ENCODE assay signal across 24 mouse cellular contexts in genomic region chr11:100248852-100249465, GRCm38 (mm10). TPM values are rescaled to one million over a fixed set of nuclear protein-coding genes. Genes with fewer than 3 reads are reported as not detected.
DNase-seq lines count a peak whose midpoint lies in the region; ATAC-seq and TF ChIP-seq lines count a peak whose summit lies in the region.
"Had no signal": no experiment of that assay in that cellular context is flagged by ENCODE, and none has a peak within 500 bp of the region (broad histone marks: within the 10 kb centered on the region; RNA-seq: fewer than 3 reads in every experiment).

TSS of gene Krt16 (minus strand) at chr11:100248902.

- H3K9ac ChIP-seq in forebrain, embryonic 11.5 days (ENCODE audit: low read length) = no peak within 1 kb of the TSS
- no peak within 1 kb of the TSS for H3K9ac ChIP-seq in forebrain, postnatal 0 days
- no peak within 1 kb of the TSS for H3K9ac ChIP-seq in midbrain, embryonic 11.5 days (ENCODE audit: low read length)
- no peak within 1 kb of the TSS for H3K9ac ChIP-seq in midbrain, embryonic 16.5 days (ENCODE audit: low read depth, low read length)
- H3K9ac ChIP-seq: embryonic facial prominence, embryonic 13.5 days; hindbrain, embryonic 13.5 days had no signal

- no peaks in the 10 kb centered on the region for H3K27me3 ChIP-seq in forebrain, embryonic 11.5 days (ENCODE audit: control insufficient read depth, insufficient read depth, low read length)
- no peaks in the 10 kb centered on the region for H3K27me3 ChIP-seq in forebrain, postnatal 0 days (ENCODE audit: insufficient read depth, low read length)
- no peaks in the 10 kb centered on the region for H3K27me3 ChIP-seq in midbrain, embryonic 11.5 days (ENCODE audit: control insufficient read depth, insufficient read depth, low read length)
- no peaks in the 10 kb centered on the region for H3K27me3 ChIP-seq in midbrain, embryonic 16.5 days (ENCODE audit: control insufficient read depth, insufficient read depth, low read depth, low read length)
- H3K27me3 ChIP-seq in limb, embryonic 10.5 days (ENCODE audit: low read depth, poor library complexity, severe bottlenecking) = no peaks in the 10 kb centered on the region
- H3K27me3 ChIP-seq: embryonic facial prominence, embryonic 13.5 days; hindbrain, embryonic 13.5 days had no signal

- H3K27ac ChIP-seq in forebrain, embryonic 11.5 days (ENCODE audit: low read depth, low read length) = no peak within 1 kb of the TSS
- H3K27ac ChIP-seq in forebrain, postnatal 0 days (ENCODE audit: low read depth, low read length) = no peak within 1 kb of the TSS
- no peak within 1 kb of the TSS for H3K27ac ChIP-seq in midbrain, embryonic 11.5 days (ENCODE audit: low read depth, low read length)
- no peak within 1 kb of the TSS for H3K27ac ChIP-seq in midbrain, embryonic 16.5 days (ENCODE audit: low read length)
- H3K27ac ChIP-seq in limb, embryonic 10.5 days = no peak within 1 kb of the TSS
- H3K27ac ChIP-seq: embryonic facial prominence, embryonic 13.5 days; hindbrain, embryonic 13.5 days; hindbrain, postnatal 0 days had no signal

- peak; percentile 14 for DNase-seq in forebrain, embryonic 11.5 days (ENCODE audit: low spot score)
- DNase-seq in forebrain, postnatal 0 days = no peak
- peak; percentile 1 for DNase-seq in midbrain, embryonic 11.5 days (ENCODE audit: low spot score, missing footprints)
- DNase-seq in limb, embryonic 10.5 days (ENCODE audit: low spot score) = peak; percentile 17
- DNase-seq in spleen, adult 18-20 months = no peak
- no peak for DNase-seq in lung, postnatal 25 days (ENCODE audit: low spot score)
- DNase-seq: adrenal gland, postnatal 25 days; cerebellum, adult 18-20 months; cerebellum, adult 9-11 months; cerebellum, postnatal 36 days; gastrocnemius, postnatal 14 days; heart, postnatal 10 days had no signal

- TF ChIP-seq CTCF in forebrain, postnatal 0 days (IDR thresholded peaks at IDR 0.05; ENCODE audit: low read depth) = no peak

- no peaks in the 10 kb centered on the region for H3K9me3 ChIP-seq in forebrain, embryonic 11.5 days (ENCODE audit: control insufficient read depth, low read length)
- no peaks in the 10 kb centered on the region for H3K9me3 ChIP-seq in forebrain, postnatal 0 days (ENCODE audit: low read length)
- no peaks in the 10 kb centered on the region for H3K9me3 ChIP-seq in midbrain, embryonic 11.5 days (ENCODE audit: control insufficient read depth, low read length)
- H3K9me3 ChIP-seq in midbrain, embryonic 16.5 days (replicated peaks; ENCODE audit: control insufficient read depth, low read length, poor library complexity, severe bottlenecking) = no peaks in the 10 kb centered on the region
- no peaks in the 10 kb centered on the region for H3K9me3 ChIP-seq in limb, embryonic 10.5 days (replicated peaks)
- H3K9me3 ChIP-seq: embryonic facial prominence, embryonic 13.5 days; hindbrain, embryonic 13.5 days had no signal

- no peaks in the 10 kb centered on the region for H3K36me3 ChIP-seq in forebrain, embryonic 11.5 days (ENCODE audit: control insufficient read depth, insufficient read depth, low read length)
- no peaks in the 10 kb centered on the region for H3K36me3 ChIP-seq in forebrain, postnatal 0 days (ENCODE audit: insufficient read depth)
- no peaks in the 10 kb centered on the region for H3K36me3 ChIP-seq in midbrain, embryonic 11.5 days (ENCODE audit: control insufficient read depth, insufficient read depth, low read length)
- H3K36me3 ChIP-seq in midbrain, embryonic 16.5 days (ENCODE audit: control insufficient read depth, insufficient read depth, low read length) = no peaks in the 10 kb centered on the region
- no peaks in the 10 kb centered on the region for H3K36me3 ChIP-seq in limb, embryonic 10.5 days
- H3K36me3 ChIP-seq: embryonic facial prominence, embryonic 13.5 days; G1E; hindbrain, embryonic 13.5 days had no signal

- no peak for ATAC-seq in forebrain, embryonic 11.5 days (replicated peaks; ENCODE audit: low FRiP score)
- no peak for ATAC-seq in forebrain, postnatal 0 days
- ATAC-seq in midbrain, embryonic 11.5 days (ENCODE audit: low FRiP score) = no peak
- no peak for ATAC-seq in midbrain, embryonic 16.5 days
- ATAC-seq: CD4-positive, CD25-positive, alpha-beta regulatory T cell, adult 4 months; forebrain, embryonic 16.5 days; hindbrain, postnatal 0 days had no signal

- no peak within 1 kb of the TSS for H3K4me3 ChIP-seq in forebrain, embryonic 11.5 days (ENCODE audit: low read depth, low read length)
- H3K4me3 ChIP-seq in forebrain, postnatal 0 days (ENCODE audit: low read depth, low read length) = no peak within 1 kb of the TSS
- H3K4me3 ChIP-seq in midbrain, embryonic 11.5 days (ENCODE audit: low read depth, low read length) = no peak within 1 kb of the TSS
- no peak within 1 kb of the TSS for H3K4me3 ChIP-seq in midbrain, embryonic 16.5 days (ENCODE audit: low read depth, low read length)
- H3K4me3 ChIP-seq in limb, embryonic 10.5 days = no peak within 1 kb of the TSS
- H3K4me3 ChIP-seq: embryonic facial prominence, embryonic 13.5 days; hindbrain, embryonic 13.5 days had no signal

- 85% methylated on average over 7 of the region's 7 CpGs for WGBS in forebrain, embryonic 11.5 days
- 86% methylated on average over 7 of the region's 7 CpGs for WGBS in forebrain, postnatal 0 days
- WGBS in midbrain, embryonic 11.5 days = 90% methylated on average over 7 of the region's 7 CpGs
- WGBS in midbrain, embryonic 16.5 days = 87% methylated on average over 7 of the region's 7 CpGs
- 85% methylated on average over 7 of the region's 7 CpGs for WGBS in limb, embryonic 10.5 days

- H3K4me1 ChIP-seq in forebrain, embryonic 11.5 days (replicated peaks; ENCODE audit: control insufficient read depth, insufficient read depth, low read length) = no peaks in the 10 kb centered on the region
- no peaks in the 10 kb centered on the region for H3K4me1 ChIP-seq in forebrain, postnatal 0 days (ENCODE audit: insufficient read depth)
- H3K4me1 ChIP-seq in midbrain, embryonic 11.5 days (ENCODE audit: control insufficient read depth, insufficient read depth, low read length) = no peaks in the 10 kb centered on the region
- no peaks in the 10 kb centered on the region for H3K4me1 ChIP-seq in midbrain, embryonic 16.5 days (ENCODE audit: control insufficient read depth, insufficient read depth, low read length)
- H3K4me1 ChIP-seq in limb, embryonic 10.5 days = no peaks in the 10 kb centered on the region
- H3K4me1 ChIP-seq: embryonic facial prominence, embryonic 13.5 days; hindbrain, embryonic 13.5 days had no signal

- no peak within 1 kb of the TSS for H3K4me2 ChIP-seq in forebrain, embryonic 11.5 days (ENCODE audit: low read depth, low read length, severe bottlenecking)
- H3K4me2 ChIP-seq in forebrain, postnatal 0 days (ENCODE audit: low read depth) = no peak within 1 kb of the TSS
- no peak within 1 kb of the TSS for H3K4me2 ChIP-seq in midbrain, embryonic 11.5 days
- no peak within 1 kb of the TSS for H3K4me2 ChIP-seq in midbrain, embryonic 16.5 days (ENCODE audit: low read length)
- H3K4me2 ChIP-seq: embryonic facial prominence, embryonic 13.5 days; hindbrain, embryonic 13.5 days had no signal

RNA-seq across cellular contexts. Expression of gene Krt16, which starts in this region (rescaled TPM):
- not detected in 2 replicates for polyA plus RNA-seq in forebrain, embryonic 11.5 days (2014; fragmentation: Nextera tagmentation; extraction: Ambion mirVana)
- total RNA-seq in forebrain, postnatal 0 days (2014; rRNA removed) = not detected in 2 replicates
- not detected in 2 replicates for polyA plus RNA-seq in forebrain, postnatal 0 days (2015; fragmentation: Nextera tagmentation; extraction: Ambion mirVana)
- not detected in 2 replicates for polyA plus RNA-seq in midbrain, embryonic 11.5 days (2014; fragmentation: Nextera tagmentation; extraction: Ambion mirVana)
- not detected in 2 replicates for polyA plus RNA-seq in midbrain, embryonic 16.5 days (2015; fragmentation: Nextera tagmentation; extraction: Ambion mirVana)
- polyA plus RNA-seq in limb, embryonic 10.5 days (2016; fragmentation: Nextera tagmentation; extraction: Ambion mirVana) = not detected in 2 replicates
- total RNA-seq: adrenal gland, postnatal 25 days; gastrocnemius, adult 18-20 months; gastrocnemius, postnatal 14 days; heart, postnatal 10 days; hematopoietic stem cell, adult 5-6 weeks; hindbrain, postnatal 0 days had no signal
- polyA plus RNA-seq: CD4-positive, CD25-positive, alpha-beta regulatory T cell, adult 4 months; forebrain, embryonic 16.5 days; G1E; gonadal fat pad, adult 2 months; heart, embryonic 14.5 days; hindbrain, embryonic 13.5 days; hindbrain, postnatal 0 days; intestine, embryonic 14.5 days had no signal

Comparison
In these comparisons a context has a peak if more than half of its experiments do, and no peak if none do; other contexts are left out.
1. Peak in DNase-seq in forebrain, embryonic 11.5 days; RNA of the gene not detected or under 1 TPM.
2. Peak in DNase-seq in midbrain, embryonic 11.5 days; RNA of the gene not detected or under 1 TPM.
3. Peak in DNase-seq in limb, embryonic 10.5 days; RNA of the gene not detected or under 1 TPM.